Mouse (Mus musculus): ENCODE measurements around the gene Rpl23a.

GRCm38 (mm10) chr11:78193113-78193512, 9.7 kb upstream of the Rpl23a start, which contains the start of gene Proca1:
- TF ChIP-seq MYOG (IDR thresholded peaks at IDR 0.05; ENCODE audit: control insufficient read depth, extremely low read depth, insufficient read length) (no peak), CTCF (IDR thresholded peaks at IDR 0.05; ENCODE audit: control insufficient read depth, insufficient read depth, insufficient read length) (no peak)
